Mouse (Mus musculus): ENCODE data around the gene Chga. TPM values are rescaled to one million over a fixed set of nuclear protein-coding genes. Genes with fewer than 3 reads are reported as not detected.
A peak's percentile ranks its signal among the peaks of the same experiment; 100 is the strongest.

Gene Chga
- polyA plus RNA-seq, 1 experiment: 12.4 TPM

DNA sequence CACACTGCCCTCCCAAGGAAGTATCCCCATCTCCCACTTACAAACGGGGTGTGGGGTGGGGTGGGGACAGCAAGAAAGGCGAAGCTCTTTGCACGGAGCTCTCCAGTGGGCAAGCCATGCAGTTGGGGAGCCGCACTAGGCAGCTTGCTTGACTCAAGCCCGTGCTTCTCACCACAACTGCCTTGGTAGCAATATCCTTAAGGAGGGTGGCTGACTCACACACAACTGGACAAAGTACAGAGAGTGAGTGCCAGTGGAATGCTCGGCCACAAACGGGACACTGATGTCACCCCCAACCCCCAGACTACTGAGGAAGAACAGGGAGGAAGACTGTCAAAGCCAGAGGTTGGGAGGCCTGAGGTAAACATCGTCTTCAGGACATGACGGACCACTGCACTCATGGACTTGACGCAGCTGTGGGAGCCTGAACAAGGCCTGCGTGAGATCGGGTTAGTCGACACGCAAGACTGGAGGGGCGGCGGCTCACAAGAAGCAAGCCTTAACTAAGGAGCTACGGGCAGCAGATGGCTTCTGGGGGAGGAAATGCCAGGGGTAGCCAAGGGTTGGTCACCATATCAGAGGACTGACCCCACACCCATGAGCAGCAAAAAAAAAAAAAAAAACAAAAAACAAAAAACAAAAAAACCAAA lies 36.1 kb downstream of the Chga start:
- H3K27me3 ChIP-seq (ENCODE audit: control insufficient read depth, insufficient read depth, low read length): no peaks in the 10 kb centered on the region
- no peaks in the 10 kb centered on the region for H3K36me3 ChIP-seq (ENCODE audit: control insufficient read depth, insufficient read depth, low read length)
- TF ChIP-seq CTCF (IDR thresholded peaks at IDR 0.05; ENCODE audit: borderline replicate concordance, control insufficient read depth, extremely low read depth, insufficient read depth, low read length, poor library complexity) (no peak), POLR2A (IDR thresholded peaks at IDR 0.05; ENCODE audit: control insufficient read depth, extremely low read depth, insufficient read depth, low read length, poor library complexity) (no peak)
- H3K27ac ChIP-seq (ENCODE audit: control insufficient read depth, insufficient read depth, low read length): no peak overlapping the region
- no peak overlapping the region for H3K4me3 ChIP-seq (ENCODE audit: control insufficient read depth, insufficient read depth, low read length)
- 95% methylated on average over 17 of the region's 17 CpGs for WGBS
- no peak for DNase-seq
- H3K4me1 ChIP-seq (replicated peaks; ENCODE audit: control insufficient read depth, insufficient read depth, low read length): no peaks in the 10 kb centered on the region

DNA sequence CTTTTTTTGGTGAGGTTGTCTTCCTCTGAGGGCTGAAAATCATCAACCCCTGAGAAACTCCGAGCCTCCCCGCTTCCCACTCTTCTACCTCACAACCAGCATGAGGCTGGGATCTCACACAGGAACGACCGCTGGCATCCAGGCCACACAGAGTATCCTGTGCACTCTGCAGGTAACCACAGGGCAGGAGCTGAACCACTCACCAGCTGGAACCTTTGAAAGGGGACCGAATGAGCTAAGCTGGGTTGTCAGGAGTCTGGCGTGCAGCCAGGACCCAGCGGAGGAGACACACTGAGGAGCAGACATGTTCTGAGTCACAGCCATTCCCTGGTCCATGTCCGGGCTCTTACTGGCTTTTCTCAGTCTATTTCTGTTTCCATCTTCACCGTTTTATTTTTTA lies 38.9 kb downstream of the Chga start:
- Histone ChIP-seq H3K27ac (ENCODE audit: control insufficient read depth, insufficient read depth, low read length) (no peak overlapping the region), H3K4me1 (replicated peaks; ENCODE audit: control insufficient read depth, insufficient read depth, low read length) (no peaks in the 10 kb centered on the region), H3K27me3 (ENCODE audit: control insufficient read depth, insufficient read depth, low read length) (no peaks in the 10 kb centered on the region), H3K36me3 (ENCODE audit: control insufficient read depth, insufficient read depth, low read length) (no peaks in the 10 kb centered on the region), H3K4me3 (ENCODE audit: control insufficient read depth, insufficient read depth, low read length) (no peak overlapping the region)
- no peak for DNase-seq
- WGBS: 89% methylated on average over 9 of the region's 9 CpGs
- TF ChIP-seq CTCF (IDR thresholded peaks at IDR 0.05; ENCODE audit: borderline replicate concordance, control insufficient read depth, extremely low read depth, insufficient read depth, low read length, poor library complexity) (no peak), POLR2A (IDR thresholded peaks at IDR 0.05; ENCODE audit: control insufficient read depth, extremely low read depth, insufficient read depth, low read length, poor library complexity) (no peak)

DNA sequence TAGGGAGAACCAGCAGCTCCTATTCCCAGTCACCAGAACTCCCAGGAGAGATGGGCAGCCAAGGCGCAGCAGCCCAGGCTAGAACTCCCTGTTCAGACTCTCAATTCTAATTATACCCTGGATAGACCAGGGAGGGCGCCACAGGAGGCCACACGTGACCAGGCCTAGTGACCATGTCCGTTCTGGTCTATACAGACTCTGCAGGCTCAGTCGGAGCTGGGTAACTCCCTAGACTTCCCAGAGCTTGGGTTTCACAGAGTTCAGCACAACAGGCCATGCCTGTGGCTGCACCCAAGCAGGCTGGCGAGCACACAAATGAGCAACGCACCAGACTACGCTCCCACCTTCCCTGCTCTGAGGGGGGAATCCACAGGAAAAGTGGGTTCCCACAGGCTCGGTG lies 39.9 kb downstream of the Chga start:
- Histone ChIP-seq H3K27ac (ENCODE audit: control insufficient read depth, insufficient read depth, low read length) (no peak overlapping the region), H3K36me3 (ENCODE audit: control insufficient read depth, insufficient read depth, low read length) (no peaks in the 10 kb centered on the region), H3K4me1 (replicated peaks; ENCODE audit: control insufficient read depth, insufficient read depth, low read length) (no peaks in the 10 kb centered on the region), H3K4me3 (ENCODE audit: control insufficient read depth, insufficient read depth, low read length) (no peak overlapping the region), H3K27me3 (ENCODE audit: control insufficient read depth, insufficient read depth, low read length) (no peaks in the 10 kb centered on the region)
- TF ChIP-seq POLR2A (IDR thresholded peaks at IDR 0.05; ENCODE audit: control insufficient read depth, extremely low read depth, insufficient read depth, low read length, poor library complexity) (no peak), CTCF (IDR thresholded peaks at IDR 0.05; ENCODE audit: borderline replicate concordance, control insufficient read depth, extremely low read depth, insufficient read depth, low read length, poor library complexity) (no peak)
- WGBS: 92% methylated on average over 9 of the region's 9 CpGs
- DNase-seq: no peak

- Histone ChIP-seq H3K4me1 (replicated peaks; ENCODE audit: control insufficient read depth, insufficient read depth, low read length) (no peaks in the 10 kb centered on the region), H3K27ac (ENCODE audit: control insufficient read depth, insufficient read depth, low read length) (no peak overlapping the region), H3K36me3 (ENCODE audit: control insufficient read depth, insufficient read depth, low read length) (no peaks in the 10 kb centered on the region), H3K4me3 (ENCODE audit: control insufficient read depth, insufficient read depth, low read length) (no peak overlapping the region), H3K27me3 (ENCODE audit: control insufficient read depth, insufficient read depth, low read length) (no peaks in the 10 kb centered on the region)
- DNase-seq: peak; percentile 11
- TF ChIP-seq POLR2A (IDR thresholded peaks at IDR 0.05; ENCODE audit: control insufficient read depth, extremely low read depth, insufficient read depth, low read length, poor library complexity) (no peak), CTCF (IDR thresholded peaks at IDR 0.05; ENCODE audit: borderline replicate concordance, control insufficient read depth, extremely low read depth, insufficient read depth, low read length, poor library complexity) (peak; percentile 75; the same call in 1 of the 2 replicates)
- WGBS: 78% methylated on average over 7 of the region's 7 CpGs
These were observed 41.6 kb downstream of the Chga start for GRCm38 (mm10) chr12:102596410-102596809.

- Histone ChIP-seq H3K36me3 (ENCODE audit: control insufficient read depth, insufficient read depth, low read length) (no peaks in the 10 kb centered on the region), H3K4me1 (replicated peaks; ENCODE audit: control insufficient read depth, insufficient read depth, low read length) (no peaks in the 10 kb centered on the region), H3K27ac (ENCODE audit: control insufficient read depth, insufficient read depth, low read length) (no peak overlapping the region), H3K4me3 (ENCODE audit: control insufficient read depth, insufficient read depth, low read length) (no peak overlapping the region), H3K27me3 (ENCODE audit: control insufficient read depth, insufficient read depth, low read length) (no peaks in the 10 kb centered on the region)
- WGBS: 83% methylated on average over 4 of the region's 4 CpGs
- TF ChIP-seq CTCF (IDR thresholded peaks at IDR 0.05; ENCODE audit: borderline replicate concordance, control insufficient read depth, extremely low read depth, insufficient read depth, low read length, poor library complexity) (no peak), POLR2A (IDR thresholded peaks at IDR 0.05; ENCODE audit: control insufficient read depth, extremely low read depth, insufficient read depth, low read length, poor library complexity) (no peak)
- no peak for DNase-seq
These were observed 42.7 kb downstream of the Chga start for GRCm38 (mm10) chr12:102597466-102597865.

- DNase-seq: no peak
- WGBS: 97% methylated on average over 3 of the region's 3 CpGs
- H3K36me3 ChIP-seq (ENCODE audit: control insufficient read depth, insufficient read depth, low read length): no peaks in the 10 kb centered on the region
- H3K27ac ChIP-seq (ENCODE audit: control insufficient read depth, insufficient read depth, low read length): no peak overlapping the region
- H3K4me1 ChIP-seq (replicated peaks; ENCODE audit: control insufficient read depth, insufficient read depth, low read length): no peaks in the 10 kb centered on the region
- H3K27me3 ChIP-seq (ENCODE audit: control insufficient read depth, insufficient read depth, low read length): no peaks in the 10 kb centered on the region
- TF ChIP-seq POLR2A (IDR thresholded peaks at IDR 0.05; ENCODE audit: control insufficient read depth, extremely low read depth, insufficient read depth, low read length, poor library complexity) (no peak), CTCF (IDR thresholded peaks at IDR 0.05; ENCODE audit: borderline replicate concordance, control insufficient read depth, extremely low read depth, insufficient read depth, low read length, poor library complexity) (peak; percentile 20; the same call in 1 of the 2 replicates)
- no peak overlapping the region for H3K4me3 ChIP-seq (ENCODE audit: control insufficient read depth, insufficient read depth, low read length)
These were observed 43.8 kb downstream of the Chga start for GRCm38 (mm10) chr12:102598535-102598934.

- Histone ChIP-seq H3K27ac (ENCODE audit: control insufficient read depth, insufficient read depth, low read length) (no peak overlapping the region), H3K36me3 (ENCODE audit: control insufficient read depth, insufficient read depth, low read length) (no peaks in the 10 kb centered on the region), H3K4me3 (ENCODE audit: control insufficient read depth, insufficient read depth, low read length) (no peak overlapping the region), H3K27me3 (ENCODE audit: control insufficient read depth, insufficient read depth, low read length) (no peaks in the 10 kb centered on the region), H3K4me1 (replicated peaks; ENCODE audit: control insufficient read depth, insufficient read depth, low read length) (no peaks in the 10 kb centered on the region)
- 97% methylated on average over 7 of the region's 7 CpGs for WGBS
- no peak for DNase-seq
- TF ChIP-seq POLR2A (IDR thresholded peaks at IDR 0.05; ENCODE audit: control insufficient read depth, extremely low read depth, insufficient read depth, low read length, poor library complexity) (no peak), CTCF (IDR thresholded peaks at IDR 0.05; ENCODE audit: borderline replicate concordance, control insufficient read depth, extremely low read depth, insufficient read depth, low read length, poor library complexity) (no peak)
These were observed 45.0 kb downstream of the Chga start for GRCm38 (mm10) chr12:102599801-102600200.
